Mouse (Mus musculus): ENCODE measurements around the gene Cdca4. TPM values are rescaled to one million over a fixed set of nuclear protein-coding genes. Genes with fewer than 3 reads are reported as not detected.
"Not testable (repeated sequence)": the region's sequence is repeated elsewhere in the genome, so short reads cannot be mapped to it uniquely, and the experiment has no call there.

Gene Cdca4
- polyA plus RNA-seq, 1 experiment from 2014 or later = 10.7 TPM

GRCm38 (mm10) chr12:112849235-112850022, 20.2 kb upstream of the Cdca4 start:
- H3K36me3 ChIP-seq (ENCODE audit: inconsistent target) = peaks cover 9% of the 10 kb centered on the region; the same call in 1 of the 2 replicates
- H3K4me3 ChIP-seq (ENCODE audit: inconsistent target) = no peak overlapping the region
- H3K27ac ChIP-seq = no peak overlapping the region
- no peaks in the 10 kb centered on the region for H3K79me2 ChIP-seq (ENCODE audit: inconsistent target)
- 60% methylated on average over 11 of the region's 11 CpGs for WGBS (ENCODE audit: missing documents)

GRCm38 (mm10) chr12:112847880-112848279, 18.7 kb upstream of the Cdca4 start:
- H3K27ac ChIP-seq = no peak overlapping the region
- 94% methylated on average over 2 of the region's 2 CpGs for WGBS (ENCODE audit: missing documents)
- H3K79me2 ChIP-seq (ENCODE audit: inconsistent target) = no peaks in the 10 kb centered on the region
- no peak overlapping the region for H3K4me3 ChIP-seq (ENCODE audit: inconsistent target)
- peaks cover 9% of the 10 kb centered on the region; the same call in 1 of the 2 replicates for H3K36me3 ChIP-seq (ENCODE audit: inconsistent target)

GRCm38 (mm10) chr12:112843803-112844202, 14.6 kb upstream of the Cdca4 start:
- WGBS (ENCODE audit: missing documents) = 26% methylated on average over 3 of the region's 3 CpGs
- Histone ChIP-seq H3K4me3 (ENCODE audit: inconsistent target) (no peak overlapping the region), H3K27ac (no peak overlapping the region), H3K36me3 (ENCODE audit: inconsistent target) (no peaks in the 10 kb centered on the region), H3K79me2 (ENCODE audit: inconsistent target) (no peaks in the 10 kb centered on the region)

GRCm38 (mm10) chr12:112842128-112842527, 12.9 kb upstream of the Cdca4 start:
- H3K79me2 ChIP-seq (ENCODE audit: inconsistent target); H3K27ac ChIP-seq; H3K4me3 ChIP-seq (ENCODE audit: inconsistent target); H3K36me3 ChIP-seq (ENCODE audit: inconsistent target): not testable (repeated sequence)
- WGBS (ENCODE audit: missing documents) = 100% methylated on average over 2 of the region's 2 CpGs

- WGBS (ENCODE audit: missing documents) = 82% methylated on average over 4 of the region's 4 CpGs
Observed at GRCm38 (mm10) chr12:112841338-112841892, 12.2 kb upstream of the Cdca4 start.

GRCm38 (mm10) chr12:112840209-112841086, 11.2 kb upstream of the Cdca4 start:
- Histone ChIP-seq H3K79me2 (ENCODE audit: inconsistent target) (no peaks in the 10 kb centered on the region), H3K4me3 (ENCODE audit: inconsistent target) (no peak overlapping the region), H3K36me3 (ENCODE audit: inconsistent target) (no peaks in the 10 kb centered on the region), H3K27ac (peak overlapping the region; percentile 86)
- WGBS (ENCODE audit: missing documents) = 35% methylated on average over 24 of the region's 25 CpGs

More at GRCm38 (mm10) chr12:112841338-112841892, 12.2 kb upstream of the Cdca4 start:
- H3K36me3 ChIP-seq (ENCODE audit: inconsistent target); H3K4me3 ChIP-seq (ENCODE audit: inconsistent target); H3K79me2 ChIP-seq (ENCODE audit: inconsistent target); H3K27ac ChIP-seq: not testable (repeated sequence)

GRCm38 (mm10) chr12:112835046-112835445, 5.8 kb upstream of the Cdca4 start:
- Histone ChIP-seq H3K36me3 (ENCODE audit: inconsistent target) (no peaks in the 10 kb centered on the region), H3K4me3 (ENCODE audit: inconsistent target) (no peak overlapping the region), H3K27ac (no peak overlapping the region), H3K79me2 (ENCODE audit: inconsistent target) (peaks cover 19% of the 10 kb centered on the region)
- 94% methylated on average over 2 of the region's 2 CpGs for WGBS (ENCODE audit: missing documents)

GRCm38 (mm10) chr12:112833527-112833926, 4.3 kb upstream of the Cdca4 start:
- Histone ChIP-seq H3K79me2 (ENCODE audit: inconsistent target) (peaks cover 26% of the 10 kb centered on the region), H3K27ac (peak overlapping the region; percentile 53), H3K4me3 (ENCODE audit: inconsistent target) (no peak overlapping the region), H3K36me3 (ENCODE audit: inconsistent target) (no peaks in the 10 kb centered on the region)
- 0% methylated on average over 6 of the region's 6 CpGs for WGBS (ENCODE audit: missing documents)

- Histone ChIP-seq H3K79me2 (ENCODE audit: inconsistent target) (peaks cover 38% of the 10 kb centered on the region), H3K36me3 (ENCODE audit: inconsistent target) (no peaks in the 10 kb centered on the region), H3K27ac (no peak overlapping the region), H3K4me3 (ENCODE audit: inconsistent target) (no peak overlapping the region)
- WGBS (ENCODE audit: missing documents) = 64% methylated on average over 5 of the region's 5 CpGs
Observed at GRCm38 (mm10) chr12:112832411-112832810, 3.2 kb upstream of the Cdca4 start.

GRCm38 (mm10) chr12:112830570-112830969, 1.3 kb upstream of the Cdca4 start:
- Histone ChIP-seq H3K79me2 (ENCODE audit: inconsistent target) (peaks cover 56% of the 10 kb centered on the region), H3K36me3 (ENCODE audit: inconsistent target) (no peaks in the 10 kb centered on the region)
- 86% methylated on average over 3 of the region's 3 CpGs for WGBS (ENCODE audit: missing documents)

GRCm38 (mm10) chr12:112830141-112830540, 918 bp upstream of the Cdca4 start:
- WGBS (ENCODE audit: missing documents) = 15% methylated on average over 2 of the region's 2 CpGs
- H3K27ac ChIP-seq = peak overlapping the region; percentile 47
- no peaks in the 10 kb centered on the region for H3K36me3 ChIP-seq (ENCODE audit: inconsistent target)

More at GRCm38 (mm10) chr12:112830570-112830969, 1.3 kb upstream of the Cdca4 start:
- peak overlapping the region; percentile 47 for H3K27ac ChIP-seq
- peak overlapping the region; percentile 84 for H3K4me3 ChIP-seq (ENCODE audit: inconsistent target)

GRCm38 (mm10) chr12:112828501-112829243, 551 bp downstream of the Cdca4 start:
- Histone ChIP-seq H3K36me3 (ENCODE audit: inconsistent target) (no peaks in the 10 kb centered on the region), H3K4me3 (ENCODE audit: inconsistent target) (peak overlapping the region; percentile 88), H3K27ac (peak overlapping the region; percentile 79), H3K79me2 (ENCODE audit: inconsistent target) (peaks cover 75% of the 10 kb centered on the region)
- WGBS (ENCODE audit: missing documents) = under 1% methylated on average over 51 of the region's 51 CpGs

More at GRCm38 (mm10) chr12:112830141-112830540, 918 bp upstream of the Cdca4 start:
- Histone ChIP-seq H3K79me2 (ENCODE audit: inconsistent target) (peaks cover 60% of the 10 kb centered on the region), H3K4me3 (ENCODE audit: inconsistent target) (peak overlapping the region; percentile 84)

- Histone ChIP-seq H3K36me3 (ENCODE audit: inconsistent target) (peaks cover 9% of the 10 kb centered on the region; the same call in 1 of the 2 replicates), H3K27ac (no peak overlapping the region), H3K79me2 (ENCODE audit: inconsistent target) (peaks cover 92% of the 10 kb centered on the region), H3K4me3 (ENCODE audit: inconsistent target) (no peak overlapping the region)
- 75% methylated on average over 5 of the region's 5 CpGs for WGBS (ENCODE audit: missing documents)
Observed at GRCm38 (mm10) chr12:112825901-112826300, 3.3 kb downstream of the Cdca4 start.

GRCm38 (mm10) chr12:112823221-112823620, 6.0 kb downstream of the Cdca4 start:
- Histone ChIP-seq H3K4me3 (ENCODE audit: inconsistent target) (no peak overlapping the region), H3K36me3 (ENCODE audit: inconsistent target) (peaks cover 35% of the 10 kb centered on the region; the same call in 1 of the 2 replicates), H3K79me2 (ENCODE audit: inconsistent target) (peaks cover 98% of the 10 kb centered on the region), H3K27ac (no peak overlapping the region)
- WGBS (ENCODE audit: missing documents) = 7% methylated on average over 4 of the region's 4 CpGs
